Mouse (Mus musculus) embryo, embryonic 9.5 days (tissue): ENCODE results near the gene Large1.
"Not testable (repeated sequence)": the region's sequence is repeated elsewhere in the genome, so short reads cannot be mapped to it uniquely, and the experiment has no call there.

ENCODE experiments used
- DNase-seq: peaks from one replicate; pipeline ENCODE4 v3.0.0-alpha.2; 2017; ENCODE audit errors: extremely low spot score

Large1 gene

DNA sequence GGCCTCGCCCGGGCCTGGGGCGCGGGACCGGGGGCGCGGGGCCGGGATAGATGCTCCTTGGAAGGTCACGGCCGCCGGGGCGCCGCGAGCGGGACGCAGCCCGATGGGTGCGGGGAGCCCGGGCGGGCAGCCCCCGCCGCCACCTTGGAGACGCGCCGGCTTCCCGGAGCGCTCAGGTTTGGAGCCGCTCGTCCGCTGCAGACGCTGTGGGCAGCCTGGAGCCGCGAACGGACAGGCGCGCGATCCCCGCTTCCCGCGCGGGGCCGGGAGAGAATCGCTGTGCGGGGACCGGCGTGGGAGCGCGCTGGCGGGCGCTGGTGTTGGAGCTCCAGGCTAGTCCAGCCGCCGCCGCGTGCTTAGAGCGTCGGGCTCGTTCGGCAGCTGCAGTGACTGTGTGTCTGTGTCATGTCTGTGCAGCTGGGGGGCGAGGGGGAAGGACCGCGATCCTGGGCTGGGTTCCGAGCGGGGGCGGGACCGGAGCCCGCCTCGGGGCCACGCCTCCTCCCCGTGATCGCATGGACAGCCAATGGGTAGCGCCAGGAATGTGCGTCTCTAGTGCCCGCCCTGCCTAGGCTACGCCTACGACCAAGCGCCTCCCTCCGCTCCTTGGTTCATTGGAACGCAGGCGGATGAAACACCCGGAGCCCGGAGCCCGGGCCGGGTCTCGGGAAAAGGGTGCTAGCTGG is at the start of gene Large1:
Large1 (minus strand) TSS at position 433 of the 686 bp plus-strand sequence.
- peak; percentile 95 for DNase-seq

DNA sequence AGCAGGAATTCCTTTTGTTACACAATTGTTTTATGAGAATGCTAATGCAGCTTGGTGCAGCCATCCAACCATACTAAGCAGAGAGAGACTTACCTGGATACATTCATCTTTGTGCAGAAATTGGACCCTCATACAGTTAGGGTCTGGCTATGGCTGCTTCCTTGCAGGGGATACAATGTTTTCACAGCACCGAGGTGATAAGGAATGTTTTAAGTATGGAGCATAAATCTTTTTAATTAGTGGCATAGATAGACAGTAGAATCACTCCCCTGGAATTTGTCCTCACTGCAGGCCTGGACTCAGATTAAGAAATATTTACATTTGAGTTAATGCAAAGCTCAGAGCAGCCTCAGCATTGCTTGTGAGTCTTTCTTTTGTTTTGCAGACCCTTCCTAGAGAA is 47.0 kb upstream of the Large1 start:
- DNase-seq = no peak

DNA sequence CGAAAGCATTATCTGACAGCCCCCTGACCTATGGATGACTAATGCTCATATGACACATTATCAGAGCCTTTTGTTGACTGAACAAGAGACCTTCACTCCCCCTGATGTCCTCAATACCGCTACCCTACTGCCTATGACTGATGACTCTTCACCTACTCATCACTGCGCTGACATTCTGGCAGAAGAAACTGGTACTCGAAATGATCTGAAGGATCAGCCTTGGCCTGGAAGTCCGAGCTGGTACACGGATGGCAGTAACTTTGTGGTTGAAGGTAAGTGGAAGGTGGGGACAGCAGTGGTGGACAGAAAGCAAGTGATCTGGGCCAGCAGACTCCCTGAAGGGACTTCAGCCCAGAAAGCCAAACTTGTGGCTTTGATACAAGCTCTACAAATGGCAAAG is 19.7 kb upstream of the Large1 start:
- DNase-seq = not testable (repeated sequence)

DNA sequence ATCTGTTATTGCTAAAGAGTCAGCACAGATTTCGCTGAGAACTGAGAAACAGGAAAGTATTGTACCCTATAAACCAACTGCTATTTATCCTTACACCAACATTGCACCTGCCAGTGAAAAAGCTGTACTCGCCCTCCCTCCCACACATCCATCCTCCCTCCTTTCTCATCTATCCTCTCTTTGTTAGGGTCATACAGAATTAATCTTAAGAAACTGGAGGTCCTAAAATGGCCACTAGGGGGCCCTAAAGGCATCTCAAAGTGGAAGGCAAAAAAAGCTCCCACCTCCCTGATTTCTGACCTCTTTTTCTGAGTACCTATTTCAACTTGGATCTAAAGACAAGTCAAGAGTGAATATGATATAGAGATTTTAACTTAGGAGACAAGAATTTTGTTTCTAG is 2.6 kb upstream of the Large1 start:
- DNase-seq = peak; percentile 72

DNA sequence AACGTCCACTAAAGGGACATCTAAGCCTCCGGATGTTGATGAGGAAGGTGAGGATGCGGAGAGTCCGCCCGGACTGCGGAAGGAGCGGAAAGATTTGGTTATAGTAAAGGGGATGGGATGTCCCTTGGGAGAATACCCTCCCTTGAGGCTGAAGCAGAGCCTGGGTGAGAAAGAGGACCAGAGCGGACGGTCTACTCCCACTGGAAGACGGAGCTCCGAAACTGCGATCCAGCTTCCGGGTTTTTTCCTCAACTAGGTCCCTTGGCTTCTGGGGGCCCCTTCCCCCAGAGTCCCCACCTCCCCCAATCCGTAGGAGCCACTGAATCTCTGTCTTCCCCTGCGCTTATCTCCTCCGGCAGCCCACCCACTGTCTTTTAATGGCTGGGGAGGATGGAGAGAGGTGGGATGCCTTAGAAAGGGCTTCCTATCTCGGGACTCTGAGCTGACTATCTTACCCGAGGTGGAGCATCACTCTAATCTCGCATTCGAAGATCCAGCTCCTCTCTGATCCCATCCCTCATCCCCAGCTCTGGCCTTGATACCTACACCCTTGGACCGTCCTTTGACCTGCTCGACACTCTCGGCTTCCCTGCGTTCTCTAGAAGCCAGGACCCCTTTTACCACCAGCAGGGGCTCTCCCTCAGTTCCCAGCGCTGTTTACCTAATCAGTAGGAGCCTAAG is 1.0 kb upstream of the Large1 start:
- DNase-seq = peak; percentile 74

DNA sequence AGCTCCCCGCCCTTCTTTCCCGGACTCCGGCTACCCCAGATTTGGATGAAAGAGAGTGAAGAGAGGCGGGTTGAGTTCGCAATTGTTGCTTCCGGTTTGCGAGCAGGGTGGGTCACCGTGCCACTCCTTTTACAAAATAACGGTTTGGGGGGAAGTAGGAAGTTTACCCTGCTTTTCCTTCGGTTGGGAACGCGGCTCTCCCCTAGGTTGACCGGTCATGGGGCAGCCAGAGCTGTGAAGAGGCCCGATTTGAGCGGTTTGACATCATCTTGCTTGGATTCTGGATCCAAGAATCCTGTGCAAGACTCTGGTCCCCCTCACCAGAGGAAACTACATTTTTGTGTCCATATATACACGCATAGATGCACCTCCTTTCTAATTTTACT is 447 bp upstream of the Large1 start:
- DNase-seq = no peak

DNA sequence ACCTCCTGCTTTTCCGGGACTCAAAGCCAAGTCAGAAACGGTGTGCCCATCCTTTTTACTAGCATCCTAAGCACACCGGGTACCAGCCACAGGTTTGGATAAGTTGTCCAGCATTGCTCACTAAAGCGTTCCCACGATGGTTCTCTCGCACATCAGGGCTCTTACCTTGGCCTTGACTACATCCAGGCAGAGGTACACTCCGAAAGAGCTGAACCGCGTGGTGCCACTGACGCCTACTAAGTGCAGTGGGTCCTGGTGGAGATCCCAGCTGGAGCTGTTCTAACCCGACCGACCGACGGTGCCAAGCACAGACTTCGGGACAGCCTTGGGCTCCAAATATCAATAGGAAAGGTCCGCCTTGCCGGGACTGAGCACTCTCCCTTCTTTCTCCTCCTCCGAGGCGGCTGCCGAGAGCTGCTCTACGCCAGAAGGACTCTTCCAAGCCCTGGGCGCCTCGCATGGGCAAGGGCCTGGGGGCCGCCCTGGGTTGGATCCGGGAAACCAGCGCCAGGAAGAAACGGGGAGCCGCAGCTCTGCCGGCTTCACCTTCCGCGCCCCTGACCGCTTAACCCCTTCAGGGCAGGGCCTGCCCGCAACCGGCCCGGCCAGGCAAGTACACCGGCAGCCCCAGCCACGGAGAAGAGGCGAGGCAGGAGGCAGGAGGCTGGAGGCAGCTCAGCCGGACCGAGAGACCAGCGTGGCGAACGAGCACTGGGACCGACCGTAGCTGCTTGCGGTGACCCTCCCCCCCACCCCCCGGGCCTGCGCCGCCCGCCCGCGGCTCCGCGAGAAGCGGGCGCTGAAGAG is 836 bp downstream of the Large1 start:
- peak; percentile 73 for DNase-seq

DNA sequence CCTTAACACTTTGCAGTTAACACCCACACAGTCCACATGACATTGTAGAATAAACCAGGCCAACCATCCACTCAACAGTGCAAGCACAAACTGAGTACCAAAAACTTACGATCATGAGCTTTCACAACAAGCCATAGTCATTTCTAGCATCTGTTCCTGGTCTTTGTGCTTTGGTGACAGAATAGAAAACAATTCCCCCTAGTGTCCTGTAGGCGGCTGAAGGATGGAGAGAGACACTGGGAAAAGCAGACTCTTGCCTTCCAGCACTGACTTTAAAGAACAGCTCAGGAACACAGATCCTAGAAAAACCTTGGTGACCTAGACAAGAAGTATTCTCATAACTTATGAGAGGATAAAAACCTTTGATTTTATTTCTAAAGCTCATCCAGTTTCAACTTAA is 3.0 kb downstream of the Large1 start:
- DNase-seq = peak; percentile 27

DNA sequence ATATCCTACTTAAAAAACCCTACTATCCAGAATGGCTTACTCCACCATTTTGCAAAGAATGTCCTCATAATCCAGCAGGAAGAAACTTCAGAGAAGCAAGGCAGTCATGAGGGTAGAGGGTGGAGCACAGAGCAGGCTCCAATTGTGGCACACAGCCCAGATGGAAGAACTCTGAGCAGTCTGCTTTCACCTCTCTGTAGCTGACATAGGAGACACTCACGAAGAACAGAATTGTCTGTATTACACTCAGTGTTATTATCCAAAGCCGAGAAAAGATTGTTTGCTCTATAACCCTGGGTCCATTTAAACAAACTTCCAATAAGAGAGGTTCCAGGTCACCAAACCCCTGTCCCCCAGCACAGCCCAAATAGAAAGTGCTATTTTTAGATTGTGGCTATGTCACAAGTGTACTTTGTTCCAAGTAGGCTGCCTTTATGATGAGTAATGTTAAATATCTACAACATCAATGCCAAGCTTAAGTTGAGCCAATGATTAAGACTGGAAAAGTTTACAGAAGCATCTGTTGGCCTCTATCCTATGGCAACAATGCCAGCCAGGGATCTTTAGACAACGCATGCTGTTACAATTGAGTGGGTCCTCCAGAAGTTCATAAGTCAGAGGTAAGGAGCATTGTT is 10.5 kb downstream of the Large1 start:
- no peak for DNase-seq

DNA sequence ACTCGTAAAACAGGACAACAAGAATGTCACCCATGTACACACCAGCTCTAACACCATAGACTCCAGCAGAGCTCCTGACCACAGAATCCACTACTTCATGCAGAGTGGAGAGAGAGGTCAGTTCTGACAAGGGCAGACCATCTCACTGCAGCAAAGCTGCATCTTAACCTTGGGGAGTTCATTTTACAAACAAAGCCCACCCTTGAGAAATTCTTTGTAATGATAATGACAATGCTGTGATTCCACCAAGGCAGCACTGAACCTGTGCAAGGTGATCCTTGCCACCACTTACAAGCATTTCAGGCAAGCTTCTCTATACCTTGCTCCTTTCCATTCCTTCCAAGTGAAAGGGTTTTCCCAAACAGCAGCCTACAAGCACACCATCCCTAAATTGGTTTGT is 16.5 kb downstream of the Large1 start:
- no peak for DNase-seq

DNA sequence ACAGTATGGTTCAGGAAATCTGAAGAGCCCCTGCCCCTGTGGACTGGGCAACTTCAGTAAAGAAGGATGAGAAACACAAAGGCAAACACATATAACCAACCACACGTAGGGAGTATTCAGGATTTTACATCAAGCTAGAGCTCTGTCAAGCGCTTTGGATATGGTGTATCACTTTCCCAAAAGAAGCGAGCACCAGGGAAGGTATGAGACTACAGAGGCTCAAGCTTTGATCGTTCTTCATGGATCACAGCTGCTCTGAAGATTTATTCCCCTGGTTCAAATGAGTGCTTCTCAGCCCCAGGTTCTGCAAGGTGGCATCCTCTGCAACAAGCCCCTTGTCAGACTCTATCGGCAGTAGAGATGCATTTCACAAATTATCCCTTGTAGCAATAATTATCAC is 24.2 kb downstream of the Large1 start:
- DNase-seq = no peak

DNA sequence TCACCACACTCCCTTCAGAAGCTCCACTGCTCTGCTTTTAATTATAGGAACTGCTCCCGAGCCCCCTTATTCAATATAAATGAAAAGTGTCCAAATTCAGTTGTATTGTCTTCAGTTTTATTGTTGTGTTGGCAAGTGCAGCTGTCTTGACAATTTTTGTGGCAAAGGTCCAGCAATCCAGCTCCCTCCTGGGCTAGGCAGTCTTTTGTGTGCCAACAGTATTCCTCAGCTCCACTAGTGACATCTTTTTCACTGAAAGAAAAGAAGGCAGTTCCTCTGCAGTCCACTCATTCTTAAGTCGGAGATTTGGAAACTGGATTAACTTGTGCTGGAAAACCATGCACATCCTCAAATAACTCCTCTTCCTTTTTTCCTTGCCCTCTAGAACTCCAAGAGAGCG is 25.3 kb downstream of the Large1 start:
- DNase-seq = no peak

DNA sequence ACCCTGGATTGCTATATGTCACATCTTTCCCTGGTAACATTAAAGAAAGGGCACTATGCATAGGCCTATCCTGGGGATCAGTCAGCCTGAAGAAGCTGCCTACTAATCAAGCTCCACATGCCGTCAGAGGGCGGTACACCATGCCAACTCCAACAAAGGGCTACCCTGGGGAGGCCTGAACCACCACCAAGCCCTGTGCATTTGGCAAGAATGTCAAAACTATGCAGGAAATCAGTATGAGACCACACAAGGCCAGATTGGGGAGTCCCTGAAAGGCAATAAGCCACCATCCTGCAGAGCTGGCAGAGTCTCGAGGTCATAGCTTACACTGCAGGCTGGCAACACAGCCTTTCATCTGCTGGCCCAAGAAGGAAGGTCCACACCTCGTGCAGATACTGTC is 28.7 kb downstream of the Large1 start:
- no peak for DNase-seq

DNA sequence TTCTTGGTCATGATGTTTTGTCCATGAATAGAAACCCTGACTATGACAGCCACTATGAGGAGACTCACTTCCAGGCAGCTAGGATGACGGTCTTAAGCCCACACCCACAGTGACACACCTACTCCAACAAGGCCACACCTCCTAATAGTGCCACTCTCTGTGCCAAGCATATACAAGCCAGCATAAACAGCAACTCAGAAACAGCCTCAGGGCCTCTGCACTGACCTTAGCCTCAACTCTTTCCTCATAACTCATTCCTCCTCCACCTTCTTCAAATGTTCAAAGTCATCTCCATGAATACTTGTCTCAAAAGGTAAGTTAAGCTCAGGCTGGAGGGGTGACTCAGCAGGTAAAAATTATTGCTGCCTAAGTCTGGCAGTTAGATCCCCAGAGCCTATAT is 29.7 kb downstream of the Large1 start:
- no peak for DNase-seq

DNA sequence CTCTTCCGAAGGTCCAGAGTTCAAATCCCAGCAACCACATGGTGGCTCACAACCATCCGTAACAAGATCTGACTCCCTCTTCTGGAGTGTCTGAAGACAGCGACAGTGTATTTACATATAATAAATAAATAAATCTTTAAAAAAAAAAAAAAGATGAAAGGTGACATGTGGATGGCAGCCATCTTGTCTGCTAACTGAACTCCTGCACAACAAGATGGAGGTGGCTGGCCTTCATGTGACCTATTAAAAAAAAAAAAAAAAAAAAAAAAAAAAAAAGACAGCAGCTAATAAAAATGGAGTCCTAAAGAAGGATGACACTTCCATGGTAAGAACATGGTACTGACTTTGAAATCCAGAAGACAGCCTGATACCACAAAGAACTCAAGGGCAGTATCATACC is 33.8 kb downstream of the Large1 start:
- not testable (repeated sequence) for DNase-seq

DNA sequence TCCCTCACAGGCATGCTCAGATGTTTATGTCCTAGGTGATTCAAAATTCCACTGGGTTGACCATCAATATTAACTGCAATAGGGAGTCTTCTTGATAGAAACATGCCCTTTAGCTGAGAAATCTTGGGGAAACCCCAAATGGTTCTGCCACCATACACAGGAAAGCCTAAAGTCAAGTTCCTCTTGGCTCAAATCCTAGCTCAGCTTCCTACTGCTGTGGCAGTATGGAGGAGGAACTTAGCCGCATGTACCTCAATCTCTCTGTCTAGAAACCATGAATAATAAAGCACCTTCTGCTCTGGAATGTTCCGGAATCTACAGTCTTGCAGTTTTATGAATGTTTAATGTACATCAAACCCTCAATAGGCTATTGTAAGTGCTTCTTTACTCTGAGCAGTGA is 39.4 kb downstream of the Large1 start:
- no peak for DNase-seq

DNA sequence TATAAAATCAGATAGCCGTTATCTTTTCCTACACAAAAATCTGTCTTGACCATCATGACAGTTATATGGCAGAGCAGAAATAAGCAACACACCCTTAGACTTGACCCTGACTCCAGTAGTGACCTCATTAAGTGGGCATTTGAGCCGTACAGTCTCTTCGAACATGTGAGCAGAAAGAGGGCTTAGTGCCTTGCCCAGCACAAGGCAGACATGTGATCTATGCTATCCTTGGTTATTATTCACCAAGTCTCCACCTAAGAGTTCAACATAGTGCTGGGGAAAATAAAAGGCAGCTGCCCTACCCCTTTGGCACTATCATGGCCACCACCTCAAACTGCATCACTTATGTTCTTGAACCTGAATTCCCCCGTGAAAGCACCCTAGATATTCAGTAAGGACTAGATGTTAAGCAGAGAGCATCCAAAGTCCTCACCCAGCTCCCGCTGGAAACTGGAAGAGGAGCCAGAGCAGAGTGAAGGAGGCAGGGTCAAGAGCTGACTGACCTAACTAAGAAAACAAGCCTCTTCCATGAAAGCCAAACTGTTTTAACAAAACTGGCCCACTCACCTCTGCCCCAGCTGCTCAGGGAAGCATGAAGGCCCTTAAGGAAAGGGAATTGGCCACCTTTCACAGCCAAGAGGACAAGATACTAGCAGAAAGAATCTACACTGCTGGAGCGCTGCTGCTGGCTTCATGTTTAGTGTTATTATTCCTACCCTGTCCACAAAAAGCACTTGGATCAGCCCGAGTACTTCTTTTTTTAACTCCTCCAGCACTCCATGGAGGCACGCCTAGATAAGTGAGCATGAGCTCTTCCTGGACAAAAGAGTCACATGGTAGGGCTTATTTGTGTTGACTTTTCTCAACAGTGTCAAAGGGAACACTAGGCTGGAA is 40.4 kb downstream of the Large1 start:
- peak; percentile 4 for DNase-seq

DNA sequence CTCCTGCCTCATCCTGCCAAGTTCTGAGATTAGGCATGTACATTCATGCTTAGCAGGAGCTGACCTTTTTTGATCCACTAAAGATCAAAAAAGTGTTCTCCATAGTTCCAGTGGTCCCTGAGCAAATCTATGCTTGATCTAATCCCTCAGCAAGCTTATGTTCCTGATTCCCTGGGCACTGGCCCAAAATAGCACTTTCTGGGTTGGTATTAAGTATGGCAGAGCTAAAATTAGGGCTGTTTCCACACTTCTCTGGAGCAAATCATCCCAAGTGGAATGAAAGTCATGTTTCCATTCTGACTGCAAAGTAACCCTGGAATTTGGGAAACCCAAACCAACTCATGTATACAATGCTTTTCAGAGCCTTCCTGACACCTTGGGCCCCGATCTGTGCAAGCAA is 42.9 kb downstream of the Large1 start:
- DNase-seq = no peak

DNA sequence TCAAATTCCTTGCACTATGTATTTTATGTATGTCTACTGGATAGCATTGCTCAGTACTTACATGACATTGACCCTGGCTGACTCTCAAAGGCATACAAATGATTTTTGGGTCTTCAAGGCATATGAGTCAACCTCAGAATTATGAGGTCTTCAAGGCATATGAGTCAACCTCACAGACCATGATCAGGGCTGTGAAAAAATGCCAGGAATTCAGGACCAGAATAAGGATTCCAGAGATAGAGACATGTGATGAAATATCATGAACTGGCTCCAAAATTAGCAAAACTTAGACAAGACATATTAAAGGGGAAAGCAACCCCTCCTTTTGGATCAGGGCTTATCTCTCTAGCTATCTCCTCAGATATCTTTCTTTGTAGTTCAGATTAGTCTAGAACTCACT is 43.3 kb downstream of the Large1 start:
- DNase-seq = no peak

DNA sequence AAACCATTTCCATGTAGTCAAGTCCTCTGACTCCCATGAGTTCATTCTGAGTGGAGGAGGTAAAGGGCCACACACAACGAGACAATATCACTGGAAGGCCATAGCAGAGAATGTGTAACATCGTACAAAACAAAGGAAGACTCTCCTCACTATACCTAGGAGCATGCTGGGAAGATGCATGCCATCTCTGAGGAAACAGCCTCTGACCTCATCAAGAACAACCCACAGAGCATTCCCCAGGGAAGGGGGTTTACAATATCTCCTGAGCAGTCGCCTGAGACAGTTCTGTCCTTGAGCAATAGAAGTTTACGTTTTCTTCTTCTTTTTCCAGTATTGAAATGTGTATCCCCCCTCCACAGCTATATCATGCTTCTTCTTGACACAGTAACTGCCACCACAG is 49.4 kb downstream of the Large1 start:
- DNase-seq = no peak

DNA sequence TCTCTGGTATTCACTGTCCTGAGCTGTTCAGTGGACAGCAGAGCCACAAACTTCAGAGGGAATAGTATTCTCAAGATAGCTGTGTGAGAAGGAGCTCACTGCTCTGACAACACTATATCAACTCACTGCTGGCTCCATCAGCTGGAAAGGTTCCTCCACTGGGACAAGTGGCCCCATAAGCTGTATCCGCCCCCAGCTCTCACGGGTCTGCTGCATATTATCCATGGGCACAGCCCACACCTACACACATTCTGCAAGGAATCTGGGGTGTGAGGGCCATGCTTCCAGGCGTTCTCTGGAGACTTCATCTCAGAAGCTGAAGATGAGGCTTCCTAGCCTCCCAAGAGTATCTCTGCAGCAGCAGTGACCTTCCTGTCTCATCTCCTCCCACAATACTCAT is 50.4 kb downstream of the Large1 start:
- DNase-seq = no peak
